Mouse (Mus musculus): ENCODE measurements at regions not wholly inside any gene's neighbourhood (a gene's known extent, or its start where the extent isn't known, plus 50 kb on each side); places are given as distances from the start of the nearest gene placed in this dataset.

GRCm38 (mm10) chr12:105898580-105899293 lies 111.3 kb upstream of the Vrk1 start:
- WGBS = 94% methylated on average over 12 of the region's 12 CpGs
- TF ChIP-seq POLR2A (IDR thresholded peaks at IDR 0.05; ENCODE audit: low read depth, low read length) = no peak
- TF ChIP-seq CTCF (IDR thresholded peaks at IDR 0.05; ENCODE audit: extremely low read depth, insufficient read length, insufficient replicate concordance, low read depth, low read length) = no peak
- no peaks in the 10 kb centered on the region for H3K4me1 ChIP-seq (ENCODE audit: control insufficient read depth, insufficient read depth, insufficient read length, low read length)
- H3K36me3 ChIP-seq (ENCODE audit: control insufficient read depth, insufficient read depth, low read length) = no peaks in the 10 kb centered on the region
- H3K27ac ChIP-seq (ENCODE audit: insufficient read depth, low read depth, low read length) = no peak overlapping the region
- no peaks in the 10 kb centered on the region for H3K27me3 ChIP-seq (ENCODE audit: control insufficient read depth, insufficient read depth, low read length)
- no peak overlapping the region for H3K4me3 ChIP-seq (ENCODE audit: low read depth, low read length)

- WGBS = 67% methylated on average over 9 of the region's 9 CpGs
- TF ChIP-seq CTCF (IDR thresholded peaks at IDR 0.05; ENCODE audit: extremely low read depth, insufficient read length, insufficient replicate concordance, low read depth, low read length) = no peak
- no peak for TF ChIP-seq POLR2A (IDR thresholded peaks at IDR 0.05; ENCODE audit: low read depth, low read length)
- Histone ChIP-seq H3K4me1 (ENCODE audit: control insufficient read depth, insufficient read depth, insufficient read length, low read length) (no peaks in the 10 kb centered on the region), H3K36me3 (ENCODE audit: control insufficient read depth, insufficient read depth, low read length) (no peaks in the 10 kb centered on the region), H3K27ac (ENCODE audit: insufficient read depth, low read depth, low read length) (no peak overlapping the region), H3K4me3 (ENCODE audit: low read depth, low read length) (no peak overlapping the region), H3K27me3 (ENCODE audit: control insufficient read depth, insufficient read depth, low read length) (no peaks in the 10 kb centered on the region)
Observed at GRCm38 (mm10) chr12:105899294-105899909, 110.6 kb upstream of the Vrk1 start.

GRCm38 (mm10) chr12:105900479-105900878 lies 109.5 kb upstream of the Vrk1 start:
- whole genome bisulfite sequencing = 93% methylated on average over 6 of the region's 6 CpGs
- TF ChIP-seq CTCF (IDR thresholded peaks at IDR 0.05; ENCODE audit: extremely low read depth, insufficient read length, insufficient replicate concordance, low read depth, low read length) = no peak
- Histone ChIP-seq H3K4me1 (ENCODE audit: control insufficient read depth, insufficient read depth, insufficient read length, low read length) (no peaks in the 10 kb centered on the region), H3K36me3 (ENCODE audit: control insufficient read depth, insufficient read depth, low read length) (no peaks in the 10 kb centered on the region), H3K27ac (ENCODE audit: insufficient read depth, low read depth, low read length) (no peak overlapping the region), H3K4me3 (ENCODE audit: low read depth, low read length) (no peak overlapping the region), H3K27me3 (ENCODE audit: control insufficient read depth, insufficient read depth, low read length) (no peaks in the 10 kb centered on the region)

- Histone ChIP-seq H3K4me3 (ENCODE audit: low read depth, low read length) (no peak overlapping the region), H3K27me3 (ENCODE audit: control insufficient read depth, insufficient read depth, low read length) (no peaks in the 10 kb centered on the region), H3K27ac (ENCODE audit: insufficient read depth, low read depth, low read length) (no peak overlapping the region), H3K4me1 (ENCODE audit: control insufficient read depth, insufficient read depth, insufficient read length, low read length) (no peaks in the 10 kb centered on the region), H3K36me3 (ENCODE audit: control insufficient read depth, insufficient read depth, low read length) (no peaks in the 10 kb centered on the region)
- TF ChIP-seq POLR2A (IDR thresholded peaks at IDR 0.05; ENCODE audit: low read depth, low read length) = no peak
- 40% methylated on average over 8 of the region's 8 CpGs for WGBS
Observed at GRCm38 (mm10) chr12:105903072-105903471, 107.0 kb upstream of the Vrk1 start.

- Histone ChIP-seq H3K36me3 (ENCODE audit: control insufficient read depth, insufficient read depth, low read length) (no peaks in the 10 kb centered on the region), H3K4me3 (ENCODE audit: low read depth, low read length) (no peak overlapping the region), H3K4me1 (ENCODE audit: control insufficient read depth, insufficient read depth, insufficient read length, low read length) (no peaks in the 10 kb centered on the region), H3K27ac (ENCODE audit: insufficient read depth, low read depth, low read length) (no peak overlapping the region), H3K27me3 (ENCODE audit: control insufficient read depth, insufficient read depth, low read length) (no peaks in the 10 kb centered on the region)
- 14% methylated on average over 7 of the region's 7 CpGs for WGBS
- TF ChIP-seq POLR2A (IDR thresholded peaks at IDR 0.05; ENCODE audit: low read depth, low read length) (no peak), CTCF (IDR thresholded peaks at IDR 0.05; ENCODE audit: extremely low read depth, insufficient read length, insufficient replicate concordance, low read depth, low read length) (no peak)
Observed at GRCm38 (mm10) chr12:105906584-105906983, 103.4 kb upstream of the Vrk1 start.

GRCm38 (mm10) chr12:105907851-105908620 lies 102.0 kb upstream of the Vrk1 start:
- Histone ChIP-seq H3K36me3 (ENCODE audit: control insufficient read depth, insufficient read depth, low read length) (no peaks in the 10 kb centered on the region), H3K27me3 (ENCODE audit: control insufficient read depth, insufficient read depth, low read length) (no peaks in the 10 kb centered on the region), H3K27ac (ENCODE audit: insufficient read depth, low read depth, low read length) (no peak overlapping the region), H3K4me1 (ENCODE audit: control insufficient read depth, insufficient read depth, insufficient read length, low read length) (no peaks in the 10 kb centered on the region), H3K4me3 (ENCODE audit: low read depth, low read length) (no peak overlapping the region)
- WGBS = 60% methylated on average over 13 of the region's 13 CpGs
- no peak for TF ChIP-seq POLR2A (IDR thresholded peaks at IDR 0.05; ENCODE audit: low read depth, low read length)
- TF ChIP-seq CTCF (IDR thresholded peaks at IDR 0.05; ENCODE audit: extremely low read depth, insufficient read length, insufficient replicate concordance, low read depth, low read length) = no peak

GRCm38 (mm10) chr12:105911556-105911955 lies 98.5 kb upstream of the Vrk1 start:
- Histone ChIP-seq H3K4me3 (ENCODE audit: low read depth, low read length) (no peak overlapping the region), H3K36me3 (ENCODE audit: control insufficient read depth, insufficient read depth, low read length) (no peaks in the 10 kb centered on the region), H3K27ac (ENCODE audit: insufficient read depth, low read depth, low read length) (no peak overlapping the region), H3K27me3 (ENCODE audit: control insufficient read depth, insufficient read depth, low read length) (no peaks in the 10 kb centered on the region), H3K4me1 (ENCODE audit: control insufficient read depth, insufficient read depth, insufficient read length, low read length) (no peaks in the 10 kb centered on the region)
- TF ChIP-seq POLR2A (IDR thresholded peaks at IDR 0.05; ENCODE audit: low read depth, low read length) = no peak
- no peak for TF ChIP-seq CTCF (IDR thresholded peaks at IDR 0.05; ENCODE audit: extremely low read depth, insufficient read length, insufficient replicate concordance, low read depth, low read length)
- 74% methylated on average over 9 of the region's 9 CpGs for WGBS
